Mouse (Mus musculus): ENCODE measurements around the gene Plagl1. TPM values are rescaled to one million over a fixed set of nuclear protein-coding genes. Genes with fewer than 3 reads are reported as not detected.

The Plagl1 gene
- polyA plus RNA-seq, 1 experiment from 2014 or later = 125 TPM

GRCm38 (mm10) chr10:13029416-13029815 is 30.9 kb upstream of the Plagl1 start:
- Histone ChIP-seq H3K4me1 (ENCODE audit: control insufficient read depth, insufficient read depth, low read length) (no peaks in the 10 kb centered on the region), H3K9me3 (ENCODE audit: control insufficient read depth, low read length) (no peaks in the 10 kb centered on the region), H3K36me3 (ENCODE audit: control insufficient read depth, insufficient read depth, low read length) (no peaks in the 10 kb centered on the region), H3K27me3 (ENCODE audit: control insufficient read depth, insufficient read depth, low read length) (no peaks in the 10 kb centered on the region), H3K4me2 (replicated peaks; ENCODE audit: low read depth, low read length) (no peak overlapping the region), H3K27ac (ENCODE audit: low read depth, low read length) (no peak overlapping the region), H3K4me3 (ENCODE audit: low read length) (no peak overlapping the region), H3K9ac (ENCODE audit: low read depth, low read length) (no peak overlapping the region)
- 92% methylated on average over 5 of the region's 5 CpGs for whole genome bisulfite sequencing
- ATAC-seq (ENCODE audit: low FRiP score, low TSS enrichment) = no peak

GRCm38 (mm10) chr10:13035270-13035669 is 25.0 kb upstream of the Plagl1 start:
- H3K9ac ChIP-seq (ENCODE audit: low read depth, low read length) = no peak overlapping the region
- no peaks in the 10 kb centered on the region for H3K36me3 ChIP-seq (ENCODE audit: control insufficient read depth, insufficient read depth, low read length)
- no peak overlapping the region for H3K4me3 ChIP-seq (ENCODE audit: low read length)
- no peaks in the 10 kb centered on the region for H3K27me3 ChIP-seq (ENCODE audit: control insufficient read depth, insufficient read depth, low read length)
- no peak overlapping the region for H3K27ac ChIP-seq (ENCODE audit: low read depth, low read length)
- ATAC-seq (ENCODE audit: low FRiP score, low TSS enrichment) = no peak
- no peak overlapping the region for H3K4me2 ChIP-seq (replicated peaks; ENCODE audit: low read depth, low read length)
- no peaks in the 10 kb centered on the region for H3K4me1 ChIP-seq (ENCODE audit: control insufficient read depth, insufficient read depth, low read length)
- 93% methylated on average over 3 of the region's 3 CpGs for WGBS
- H3K9me3 ChIP-seq (ENCODE audit: control insufficient read depth, low read length) = no peaks in the 10 kb centered on the region

GRCm38 (mm10) chr10:13039637-13040174 is 20.6 kb upstream of the Plagl1 start:
- Histone ChIP-seq H3K27ac (ENCODE audit: low read depth, low read length) (no peak overlapping the region), H3K27me3 (ENCODE audit: control insufficient read depth, insufficient read depth, low read length) (no peaks in the 10 kb centered on the region), H3K4me1 (ENCODE audit: control insufficient read depth, insufficient read depth, low read length) (no peaks in the 10 kb centered on the region), H3K36me3 (ENCODE audit: control insufficient read depth, insufficient read depth, low read length) (no peaks in the 10 kb centered on the region), H3K4me2 (replicated peaks; ENCODE audit: low read depth, low read length) (no peak overlapping the region), H3K4me3 (ENCODE audit: low read length) (no peak overlapping the region), H3K9ac (ENCODE audit: low read depth, low read length) (no peak overlapping the region), H3K9me3 (ENCODE audit: control insufficient read depth, low read length) (no peaks in the 10 kb centered on the region)
- no peak for ATAC-seq (ENCODE audit: low FRiP score, low TSS enrichment)
- WGBS = 81% methylated on average over 5 of the region's 5 CpGs

- no peaks in the 10 kb centered on the region for H3K9me3 ChIP-seq (ENCODE audit: control insufficient read depth, low read length)
- no peak overlapping the region for H3K4me2 ChIP-seq (replicated peaks; ENCODE audit: low read depth, low read length)
- WGBS = 97% methylated on average over 11 of the region's 11 CpGs
- no peaks in the 10 kb centered on the region for H3K36me3 ChIP-seq (ENCODE audit: control insufficient read depth, insufficient read depth, low read length)
- H3K4me1 ChIP-seq (ENCODE audit: control insufficient read depth, insufficient read depth, low read length) = no peaks in the 10 kb centered on the region
- no peak overlapping the region for H3K27ac ChIP-seq (ENCODE audit: low read depth, low read length)
- no peak overlapping the region for H3K4me3 ChIP-seq (ENCODE audit: low read length)
- ATAC-seq (ENCODE audit: low FRiP score, low TSS enrichment) = no peak
- H3K9ac ChIP-seq (ENCODE audit: low read depth, low read length) = no peak overlapping the region
- no peaks in the 10 kb centered on the region for H3K27me3 ChIP-seq (ENCODE audit: control insufficient read depth, insufficient read depth, low read length)
These were observed 15.6 kb upstream of the Plagl1 start for GRCm38 (mm10) chr10:13044659-13045058.

GRCm38 (mm10) chr10:13047816-13048215 is 12.5 kb upstream of the Plagl1 start:
- no peaks in the 10 kb centered on the region for H3K36me3 ChIP-seq (ENCODE audit: control insufficient read depth, insufficient read depth, low read length)
- no peaks in the 10 kb centered on the region for H3K27me3 ChIP-seq (ENCODE audit: control insufficient read depth, insufficient read depth, low read length)
- H3K4me3 ChIP-seq (ENCODE audit: low read length) = no peak overlapping the region
- no peak overlapping the region for H3K9ac ChIP-seq (ENCODE audit: low read depth, low read length)
- 37% methylated on average over 4 of the region's 4 CpGs for WGBS
- ATAC-seq (ENCODE audit: low FRiP score, low TSS enrichment) = no peak
- H3K4me2 ChIP-seq (replicated peaks; ENCODE audit: low read depth, low read length) = no peak overlapping the region
- 0 out of 2 replicates have a peak, but pooled peaks cover 2% of the 10 kb centered on the region for H3K9me3 ChIP-seq (ENCODE audit: control insufficient read depth, low read length)
- H3K4me1 ChIP-seq (ENCODE audit: control insufficient read depth, insufficient read depth, low read length) = no peaks in the 10 kb centered on the region
- H3K27ac ChIP-seq (ENCODE audit: low read depth, low read length) = no peak overlapping the region

GRCm38 (mm10) chr10:13056863-13057381 is 3.4 kb upstream of the Plagl1 start:
- WGBS = 74% methylated on average over 6 of the region's 6 CpGs
- H3K27ac ChIP-seq (ENCODE audit: low read depth, low read length) = no peak overlapping the region
- no peak overlapping the region for H3K4me2 ChIP-seq (replicated peaks; ENCODE audit: low read depth, low read length)
- no peak for ATAC-seq (ENCODE audit: low FRiP score, low TSS enrichment)
- H3K9ac ChIP-seq (ENCODE audit: low read depth, low read length) = no peak overlapping the region
- no peaks in the 10 kb centered on the region for H3K36me3 ChIP-seq (ENCODE audit: control insufficient read depth, insufficient read depth, low read length)
- peaks cover 10% of the 10 kb centered on the region; the same call in 1 of the 2 replicates for H3K27me3 ChIP-seq (ENCODE audit: control insufficient read depth, insufficient read depth, low read length)
- no peak overlapping the region for H3K4me3 ChIP-seq (ENCODE audit: low read length)
- H3K9me3 ChIP-seq (ENCODE audit: control insufficient read depth, low read length) = 0 out of 2 replicates have a peak, but pooled peaks cover under 1% of the 10 kb centered on the region
- peaks cover 6% of the 10 kb centered on the region; the same call in 1 of the 2 replicates for H3K4me1 ChIP-seq (ENCODE audit: control insufficient read depth, insufficient read depth, low read length)

GRCm38 (mm10) chr10:13060821-13061671 is 742 bp downstream of the Plagl1 start:
- peak overlapping the region; percentile 34 for H3K4me3 ChIP-seq (ENCODE audit: low read length)
- no peaks in the 10 kb centered on the region for H3K9me3 ChIP-seq (ENCODE audit: control insufficient read depth, low read length)
- H3K9ac ChIP-seq (ENCODE audit: low read depth, low read length) = peak overlapping the region; percentile 47
- WGBS = 9% methylated on average over 46 of the region's 46 CpGs
- peak overlapping the region; percentile 61 for H3K4me2 ChIP-seq (replicated peaks; ENCODE audit: low read depth, low read length)
- H3K27me3 ChIP-seq (ENCODE audit: control insufficient read depth, insufficient read depth, low read length) = peaks cover 10% of the 10 kb centered on the region; the same call in 1 of the 2 replicates
- peaks cover 9% of the 10 kb centered on the region; the same call in 1 of the 2 replicates for H3K4me1 ChIP-seq (ENCODE audit: control insufficient read depth, insufficient read depth, low read length)
- ATAC-seq (ENCODE audit: low FRiP score, low TSS enrichment) = peak; percentile 65
- no peak overlapping the region for H3K27ac ChIP-seq (ENCODE audit: low read depth, low read length)
- no peaks in the 10 kb centered on the region for H3K36me3 ChIP-seq (ENCODE audit: control insufficient read depth, insufficient read depth, low read length)

GRCm38 (mm10) chr10:13062373-13062772 is 2.1 kb downstream of the Plagl1 start:
- Histone ChIP-seq H3K36me3 (ENCODE audit: control insufficient read depth, insufficient read depth, low read length) (no peaks in the 10 kb centered on the region), H3K4me1 (ENCODE audit: control insufficient read depth, insufficient read depth, low read length) (peaks cover 9% of the 10 kb centered on the region; the same call in 1 of the 2 replicates), H3K9ac (ENCODE audit: low read depth, low read length) (no peak overlapping the region), H3K4me3 (ENCODE audit: low read length) (no peak overlapping the region), H3K27ac (ENCODE audit: low read depth, low read length) (no peak overlapping the region), H3K9me3 (ENCODE audit: control insufficient read depth, low read length) (no peaks in the 10 kb centered on the region), H3K27me3 (ENCODE audit: control insufficient read depth, insufficient read depth, low read length) (peaks cover 10% of the 10 kb centered on the region; the same call in 1 of the 2 replicates), H3K4me2 (replicated peaks; ENCODE audit: low read depth, low read length) (no peak overlapping the region)
- ATAC-seq (ENCODE audit: low FRiP score, low TSS enrichment) = no peak
- WGBS = 67% methylated on average over 8 of the region's 8 CpGs

GRCm38 (mm10) chr10:13063457-13063856 is 3.2 kb downstream of the Plagl1 start:
- H3K27me3 ChIP-seq (ENCODE audit: control insufficient read depth, insufficient read depth, low read length) = peaks cover 10% of the 10 kb centered on the region; the same call in 1 of the 2 replicates
- WGBS = 28% methylated on average over 7 of the region's 7 CpGs
- ATAC-seq (ENCODE audit: low FRiP score, low TSS enrichment) = no peak

More at GRCm38 (mm10) chr10:13063457-13063856, 3.2 kb downstream of the Plagl1 start:
- Histone ChIP-seq H3K9me3 (ENCODE audit: control insufficient read depth, low read length) (no peaks in the 10 kb centered on the region), H3K4me1 (ENCODE audit: control insufficient read depth, insufficient read depth, low read length) (peaks cover 9% of the 10 kb centered on the region; the same call in 1 of the 2 replicates), H3K4me3 (ENCODE audit: low read length) (no peak overlapping the region), H3K9ac (ENCODE audit: low read depth, low read length) (no peak overlapping the region), H3K36me3 (ENCODE audit: control insufficient read depth, insufficient read depth, low read length) (no peaks in the 10 kb centered on the region), H3K27ac (ENCODE audit: low read depth, low read length) (no peak overlapping the region), H3K4me2 (replicated peaks; ENCODE audit: low read depth, low read length) (no peak overlapping the region)

Measured in kidney, embryonic 14.5 days (tissue).